Mouse (Mus musculus) kidney, adult 11 months (tissue): ENCODE measurements around the gene Dmrt1.

Experiments
- DNase-seq: peaks from one replicate; pipeline ENCODE4 v3.0.0; 2022

The Dmrt1 gene

DNA sequence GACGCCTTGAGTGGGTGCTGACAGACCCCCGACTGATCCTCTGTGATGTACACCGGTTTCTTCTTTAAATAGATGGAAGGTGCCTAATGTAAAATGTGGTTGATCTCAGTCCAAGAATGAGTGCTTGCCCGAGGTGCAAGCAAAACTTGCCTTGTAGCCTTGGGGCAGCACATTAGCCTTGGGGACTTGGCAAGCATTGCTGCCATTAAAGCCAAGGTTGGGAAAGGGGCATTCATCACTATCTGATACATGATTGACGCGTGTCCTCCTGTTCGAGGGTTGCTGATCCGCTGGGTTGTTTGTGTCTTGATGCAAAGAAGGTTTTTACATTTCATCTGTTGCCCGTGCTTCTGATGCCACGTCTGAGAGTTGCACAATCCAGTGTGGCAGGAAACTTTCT, 69.0 kb downstream of the Dmrt1 start:
- no peak for DNase-seq

DNA sequence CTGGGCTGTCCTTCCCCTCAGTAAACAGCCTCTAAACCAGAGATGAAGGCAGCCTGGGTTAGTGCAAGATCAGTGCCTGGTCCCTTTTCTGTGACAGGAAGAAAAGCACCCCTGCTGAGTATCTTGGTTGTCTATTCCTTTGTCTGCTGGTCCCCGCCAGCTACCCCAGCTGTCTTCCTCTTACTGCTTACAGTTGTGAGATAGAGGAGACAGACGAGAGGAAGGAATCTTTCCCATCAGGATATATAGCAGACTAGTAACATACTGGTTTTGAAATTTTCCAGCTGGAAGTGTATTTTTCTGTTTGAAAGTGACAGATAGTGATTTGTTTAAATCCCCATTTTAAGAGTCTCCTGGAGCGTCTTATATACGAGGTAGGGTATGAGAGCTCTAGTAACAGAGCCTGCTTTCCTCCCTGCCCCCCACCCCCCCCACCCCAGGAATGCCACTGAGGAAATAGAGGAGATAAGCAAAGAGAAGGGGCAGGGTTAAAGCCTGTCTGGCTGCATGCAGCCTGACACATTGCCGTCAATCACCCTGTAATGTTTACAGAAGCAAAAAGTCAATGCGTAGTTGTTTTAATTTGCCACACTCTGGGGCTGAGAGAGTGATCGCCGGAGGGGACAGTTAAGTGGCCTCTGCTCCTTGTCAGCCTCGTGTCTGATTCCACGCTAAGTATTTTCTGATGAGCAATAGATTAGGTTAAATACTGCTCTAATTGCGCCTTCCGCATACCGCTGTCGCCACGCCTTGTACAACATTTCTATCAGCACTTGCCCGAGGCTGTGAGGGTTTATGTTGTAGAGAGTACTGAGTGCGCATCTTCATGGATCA, 69.8 kb downstream of the Dmrt1 start:
- no peak for DNase-seq

DNA sequence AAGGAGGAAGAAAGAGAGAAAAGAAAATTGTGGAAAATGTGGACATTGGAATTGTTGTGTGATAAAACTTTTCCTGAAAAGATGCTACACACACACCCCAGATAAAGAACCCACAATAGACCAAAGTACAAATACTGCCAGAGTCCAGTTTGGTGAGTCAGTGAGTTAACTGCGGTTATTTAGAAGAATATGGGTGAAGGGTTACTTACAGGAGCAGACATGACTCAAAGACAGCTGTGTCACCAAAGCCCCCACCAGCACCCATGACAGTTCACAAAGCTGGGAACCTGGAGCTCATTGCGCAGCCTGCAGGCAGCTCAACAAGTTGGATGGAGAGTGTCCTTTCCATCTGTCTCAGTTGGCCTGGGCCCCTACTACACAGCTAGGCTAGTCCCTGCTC, 72.9 kb downstream of the Dmrt1 start:
- no peak for DNase-seq

DNA sequence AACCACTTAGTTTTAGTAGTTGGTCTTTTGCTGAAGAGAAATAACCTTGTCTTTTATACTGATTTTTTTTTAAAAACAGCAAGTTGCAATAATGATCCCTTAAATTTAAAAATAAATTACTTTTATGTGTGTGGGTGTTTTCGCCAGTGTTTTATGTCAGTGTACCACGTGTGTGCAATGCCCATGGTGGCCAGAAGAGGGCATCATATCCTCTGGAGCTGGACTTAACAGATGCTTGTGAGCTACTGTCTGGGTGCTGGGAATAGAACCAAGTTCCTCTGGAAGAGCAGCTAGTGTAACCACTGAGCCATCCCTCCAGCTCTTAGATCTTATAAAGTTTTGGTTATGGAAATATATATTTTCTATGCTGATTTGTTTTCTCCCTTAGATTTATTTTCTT, 74.0 kb downstream of the Dmrt1 start:
- DNase-seq, result no peak

DNA sequence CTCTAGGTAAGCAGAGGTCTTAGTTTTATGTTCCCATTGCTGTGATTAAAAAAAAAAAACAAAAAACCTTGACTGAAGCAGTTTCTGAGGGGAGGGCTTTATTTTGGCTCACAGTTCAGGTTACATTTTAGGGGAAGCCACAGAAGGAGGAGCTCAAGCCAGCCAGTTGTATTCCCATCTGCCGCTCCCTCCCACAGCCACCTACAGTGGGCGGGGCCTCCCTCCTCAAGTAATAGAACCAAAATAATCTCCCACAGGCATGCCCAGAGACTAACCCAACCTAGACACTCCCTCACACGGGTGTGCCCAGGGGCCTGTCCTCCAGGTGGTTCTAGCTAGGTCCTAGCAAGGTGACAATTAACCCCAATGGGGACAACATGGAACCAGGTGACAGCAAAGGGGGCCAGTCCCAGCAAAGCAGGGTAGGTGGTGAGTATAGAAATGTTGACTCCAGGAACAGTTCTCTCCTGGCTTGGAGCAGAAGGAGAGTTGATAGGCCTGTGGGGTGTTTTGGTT, 92.4 kb downstream of the Dmrt1 start:
- DNase-seq, result no peak

DNA sequence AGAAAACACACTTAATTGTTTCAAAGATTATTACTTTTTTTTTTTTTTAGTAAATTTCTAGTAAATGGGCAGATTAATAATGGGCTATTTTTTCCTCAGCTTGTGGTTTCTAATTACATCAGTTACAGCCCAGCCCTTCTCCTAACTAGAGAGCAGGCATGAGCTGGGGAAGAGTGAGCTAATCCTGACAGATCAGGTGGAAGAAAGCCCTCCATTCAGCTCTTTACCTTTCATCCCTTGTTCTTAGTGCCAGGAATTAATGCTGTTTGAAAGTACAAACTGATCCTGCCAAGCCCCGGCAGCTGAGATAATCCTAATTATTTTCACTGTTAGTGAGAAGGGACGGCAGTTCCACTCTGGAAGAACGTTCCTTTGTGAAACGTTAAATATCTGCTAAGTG, 93.2 kb downstream of the Dmrt1 start:
- DNase-seq, result no peak

DNA sequence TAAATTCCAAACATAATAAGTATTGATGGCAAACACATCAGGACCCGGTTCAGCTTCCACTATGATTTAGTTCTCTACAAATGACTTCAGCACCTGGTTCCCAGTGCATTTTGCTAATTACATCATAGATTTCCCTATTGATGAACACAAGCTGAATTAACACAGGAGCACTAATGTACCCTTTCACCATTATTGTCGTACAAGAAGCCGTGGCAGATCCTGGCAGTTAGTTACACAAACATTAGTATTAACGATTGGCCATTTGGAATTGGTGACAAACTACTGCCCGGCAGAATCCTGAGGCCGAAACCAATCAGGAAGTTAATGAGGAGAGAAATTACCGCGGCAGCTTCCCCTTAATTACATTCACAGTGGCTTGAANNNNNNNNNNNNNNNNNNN, 96.5 kb downstream of the Dmrt1 start:
- no peak for DNase-seq

DNA sequence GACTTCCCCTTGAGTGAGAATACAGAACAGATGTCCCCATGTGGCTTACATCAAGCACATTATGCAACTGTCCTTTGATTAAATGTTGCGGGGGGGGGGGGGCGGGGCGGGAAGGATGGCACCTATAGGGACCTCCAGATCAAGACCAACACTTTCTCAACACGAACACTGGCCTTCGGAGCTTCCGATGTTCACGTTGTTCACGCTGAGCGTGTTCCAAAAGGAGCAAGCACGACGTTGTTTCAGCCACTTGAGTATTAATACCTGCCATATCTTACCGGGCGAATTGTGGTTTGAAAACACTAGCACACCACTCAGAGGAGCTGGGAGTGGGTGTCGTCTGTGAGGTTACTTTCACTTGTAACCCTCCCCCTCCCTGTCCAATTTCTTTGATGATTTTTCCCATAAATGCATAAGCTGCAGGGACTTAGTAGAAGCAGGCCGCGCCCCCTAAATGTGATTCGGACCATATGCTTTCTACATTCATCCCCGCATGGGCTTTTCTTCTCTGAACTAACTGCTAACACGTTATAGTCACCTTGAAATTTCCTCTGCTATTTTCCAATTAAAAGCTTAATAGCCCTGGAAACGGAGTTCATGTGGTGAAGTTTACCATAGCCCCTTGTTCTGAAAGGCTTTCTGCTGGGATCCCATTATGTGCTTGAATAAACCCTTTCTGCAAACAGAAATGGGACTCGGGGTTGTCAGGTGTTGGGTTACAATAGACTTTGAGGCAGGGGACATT, 102.2 kb downstream of the Dmrt1 start:
- no peak for DNase-seq

DNA sequence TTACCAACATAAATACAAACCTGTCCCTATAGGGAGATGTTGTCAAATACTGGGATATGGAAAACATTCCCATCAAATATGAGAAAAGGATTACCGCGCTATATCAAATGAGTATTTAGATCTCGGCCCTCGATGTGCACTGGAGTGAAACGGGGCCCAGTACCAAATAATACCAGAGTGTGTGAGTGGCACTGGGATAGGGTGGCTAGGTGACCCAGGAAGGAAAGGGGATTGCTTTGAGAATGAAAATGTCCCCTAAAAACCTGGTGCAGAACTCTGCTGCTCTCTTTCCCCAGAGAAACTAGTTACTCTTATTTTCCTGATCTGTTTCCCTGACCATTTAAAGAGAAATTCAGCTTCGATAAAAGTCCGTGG, 102.8 kb downstream of the Dmrt1 start:
- DNase-seq, result no peak

DNA sequence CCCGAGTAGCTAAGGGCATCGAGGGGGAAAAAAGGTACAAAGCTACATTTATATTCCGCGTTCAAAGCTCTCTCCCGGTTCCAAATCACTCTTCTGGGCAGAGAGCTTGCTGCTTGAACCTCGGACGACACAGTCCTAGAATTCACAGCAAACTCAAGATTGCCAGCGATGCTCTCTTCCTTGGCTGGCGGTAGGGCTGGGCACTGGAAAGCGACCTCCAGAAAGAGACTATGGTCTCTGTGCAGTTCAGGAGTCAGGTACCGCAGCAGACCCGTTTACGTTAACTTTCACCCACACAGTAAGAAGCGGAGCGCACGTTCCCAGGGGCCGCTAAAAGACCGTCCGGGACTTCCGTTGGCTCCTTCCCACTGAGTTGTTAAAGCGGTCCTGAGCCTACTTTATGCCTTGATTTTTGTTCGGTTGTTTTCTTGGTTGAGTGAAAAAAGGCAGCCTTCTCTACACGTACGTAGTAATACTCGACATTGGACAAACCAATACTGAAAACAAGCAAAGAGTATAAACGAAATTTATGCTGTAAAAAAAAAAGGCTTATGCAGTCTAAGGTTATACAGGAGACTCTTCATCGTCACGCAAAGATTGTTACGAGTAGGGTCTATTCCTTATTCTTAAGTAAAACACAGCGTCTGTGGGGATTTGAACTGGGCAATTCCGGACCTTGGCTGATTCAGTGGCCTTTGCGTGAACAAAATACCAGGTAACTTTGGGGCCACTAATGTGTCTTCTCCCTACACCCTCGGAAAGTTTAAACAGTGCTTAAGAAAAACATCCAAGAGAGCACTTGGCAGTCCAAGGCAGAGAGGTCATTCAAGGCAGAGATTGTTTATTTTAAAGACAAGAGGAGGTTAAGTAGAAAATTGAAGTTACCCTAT, 103.8 kb downstream of the Dmrt1 start:
- DNase-seq, result no peak

DNA sequence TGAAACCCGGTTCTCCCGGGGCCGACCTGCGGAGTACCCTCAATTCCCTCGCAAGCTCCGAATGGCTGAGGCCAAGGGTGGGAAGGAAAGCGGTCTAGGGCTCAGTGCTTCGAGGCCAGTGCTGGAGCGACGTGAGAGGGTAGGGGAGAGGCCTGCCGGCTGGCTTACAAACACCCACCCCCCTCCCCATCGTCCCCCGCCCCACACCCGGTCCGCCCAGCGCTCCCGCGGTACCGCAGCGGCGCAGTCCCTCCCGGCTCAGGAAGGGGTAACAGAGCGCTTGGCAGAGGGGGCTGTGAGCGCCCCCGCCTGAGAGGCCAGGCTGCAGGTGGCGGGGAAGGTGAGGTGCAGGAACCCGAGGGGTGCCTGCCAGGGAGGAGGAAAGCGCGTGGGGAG, 104.6 kb downstream of the Dmrt1 start, which contains the start of gene Dmrt3:
TSS of gene Dmrt3 (plus strand) at position 287 of the 396 bp plus-strand sequence.
- no peak for DNase-seq

DNA sequence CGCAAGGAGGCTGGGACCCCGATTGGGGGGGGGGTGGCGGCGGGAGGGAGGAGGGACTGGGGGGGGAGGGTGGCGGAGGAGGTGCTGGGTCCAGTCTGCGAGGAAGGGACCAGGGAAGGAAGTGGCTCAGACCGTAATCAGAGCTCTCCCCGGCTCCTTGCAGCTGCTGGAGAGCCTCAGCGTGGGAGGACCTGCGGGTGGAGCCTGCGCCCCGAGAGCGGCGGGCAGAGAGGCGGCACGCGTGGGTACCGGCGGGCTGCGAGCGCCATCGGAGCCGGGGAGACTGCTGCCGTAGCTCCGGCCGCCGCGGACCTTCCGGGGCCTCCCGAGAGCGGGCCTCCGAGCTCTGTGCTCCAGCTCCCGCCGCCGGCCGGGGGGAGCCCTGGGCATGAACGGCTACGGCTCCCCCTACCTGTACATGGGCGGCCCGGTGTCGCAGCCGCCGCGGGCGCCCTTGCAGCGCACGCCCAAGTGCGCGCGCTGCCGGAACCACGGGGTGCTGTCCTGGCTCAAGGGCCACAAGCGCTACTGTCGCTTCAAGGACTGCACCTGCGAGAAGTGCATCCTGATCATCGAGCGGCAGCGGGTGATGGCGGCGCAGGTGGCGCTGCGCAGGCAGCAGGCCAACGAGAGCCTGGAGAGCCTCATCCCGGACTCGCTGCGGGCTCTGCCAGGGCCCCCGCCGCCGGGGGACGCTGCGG, 105.1 kb downstream of the Dmrt1 start:
- DNase-seq, result no peak

DNA sequence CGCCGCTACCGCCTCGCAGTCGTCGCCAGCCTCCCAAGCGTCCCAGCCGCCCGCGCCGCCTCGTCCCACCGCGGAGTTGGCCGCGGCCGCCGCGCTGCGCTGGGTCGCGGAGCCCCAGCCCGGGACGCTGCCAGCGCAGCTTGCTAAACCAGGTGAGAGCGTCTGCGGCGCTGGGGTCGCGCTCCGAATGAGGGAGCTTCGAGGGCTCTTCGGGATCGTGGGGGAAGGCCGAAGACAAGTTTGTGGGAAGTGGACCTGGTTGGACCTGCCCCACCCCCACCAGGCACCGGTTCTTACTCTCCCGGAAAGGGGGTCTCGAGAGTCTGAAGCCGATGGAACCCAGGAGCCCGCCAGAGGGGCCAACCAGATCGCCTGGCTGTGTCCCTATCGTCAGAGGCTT, 105.7 kb downstream of the Dmrt1 start:
- no peak for DNase-seq

DNA sequence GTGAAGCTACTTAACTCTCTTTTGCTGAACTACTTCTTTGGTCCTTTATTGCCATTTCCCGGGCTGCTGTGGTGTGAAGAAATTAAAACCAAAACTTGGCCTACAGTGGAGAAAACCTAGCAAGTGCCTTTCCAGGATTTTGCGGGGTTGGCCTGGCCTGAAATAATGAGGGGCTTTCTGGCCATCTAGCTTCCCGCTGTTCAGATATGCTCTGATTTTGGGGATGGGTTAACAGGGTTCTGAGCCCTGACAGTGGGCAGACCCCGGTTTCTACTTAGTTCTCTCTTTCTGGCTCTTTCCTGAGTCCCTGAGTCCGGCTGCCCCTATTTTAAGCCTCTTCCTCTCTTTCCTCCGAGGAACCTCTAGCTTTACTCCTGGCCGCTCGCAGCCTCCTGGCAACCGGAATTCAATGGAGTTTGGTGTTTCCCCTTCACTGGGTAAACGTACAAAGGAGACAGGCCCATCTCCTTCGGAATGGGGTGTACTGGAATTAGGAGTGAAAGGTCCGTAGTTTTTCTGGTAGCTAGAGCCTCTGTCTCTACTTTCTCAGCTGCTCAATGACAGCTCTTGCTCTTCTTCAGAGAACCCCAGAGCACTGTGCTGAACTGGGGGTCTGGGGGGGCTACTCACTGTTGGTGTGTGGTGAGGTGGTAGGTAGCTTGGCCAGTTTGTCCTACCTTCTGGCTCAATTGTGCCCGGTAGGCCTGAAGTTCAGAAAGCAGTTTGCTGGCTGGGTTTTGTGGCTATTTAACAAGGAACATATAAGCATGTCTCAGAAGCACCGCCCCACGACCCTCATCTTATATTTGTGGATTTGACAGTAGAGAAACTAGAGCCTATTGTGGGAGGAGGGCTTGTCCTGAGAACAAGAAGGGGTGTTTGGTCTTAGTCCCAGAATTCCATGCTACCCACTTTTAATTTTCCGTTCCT, 106.7 kb downstream of the Dmrt1 start:
- no peak for DNase-seq

DNA sequence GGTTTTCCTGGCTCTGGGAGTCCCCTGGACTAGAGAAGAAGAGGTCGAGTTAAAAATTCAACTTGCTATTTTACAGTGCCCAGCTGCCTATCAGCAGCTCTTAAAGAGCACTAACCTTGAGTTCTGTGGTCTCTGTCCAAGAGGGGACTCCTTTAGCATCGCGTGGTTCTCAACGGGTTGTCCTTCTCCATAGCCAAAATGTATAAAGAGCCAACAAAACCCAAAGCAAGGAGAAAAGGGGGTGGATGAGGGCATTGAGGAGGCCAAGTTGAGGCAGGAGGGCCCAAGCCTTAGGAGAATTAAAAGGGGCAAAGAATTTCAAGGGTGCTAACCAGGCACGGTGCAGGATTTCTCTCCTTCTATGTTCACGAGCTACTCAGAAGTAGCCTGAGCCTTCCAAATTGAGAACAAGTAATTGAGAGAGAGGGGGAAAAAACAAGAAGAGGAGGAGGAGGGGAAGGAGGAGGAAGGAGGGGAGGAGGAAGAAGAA, 107.4 kb downstream of the Dmrt1 start:
- DNase-seq, result no peak

DNA sequence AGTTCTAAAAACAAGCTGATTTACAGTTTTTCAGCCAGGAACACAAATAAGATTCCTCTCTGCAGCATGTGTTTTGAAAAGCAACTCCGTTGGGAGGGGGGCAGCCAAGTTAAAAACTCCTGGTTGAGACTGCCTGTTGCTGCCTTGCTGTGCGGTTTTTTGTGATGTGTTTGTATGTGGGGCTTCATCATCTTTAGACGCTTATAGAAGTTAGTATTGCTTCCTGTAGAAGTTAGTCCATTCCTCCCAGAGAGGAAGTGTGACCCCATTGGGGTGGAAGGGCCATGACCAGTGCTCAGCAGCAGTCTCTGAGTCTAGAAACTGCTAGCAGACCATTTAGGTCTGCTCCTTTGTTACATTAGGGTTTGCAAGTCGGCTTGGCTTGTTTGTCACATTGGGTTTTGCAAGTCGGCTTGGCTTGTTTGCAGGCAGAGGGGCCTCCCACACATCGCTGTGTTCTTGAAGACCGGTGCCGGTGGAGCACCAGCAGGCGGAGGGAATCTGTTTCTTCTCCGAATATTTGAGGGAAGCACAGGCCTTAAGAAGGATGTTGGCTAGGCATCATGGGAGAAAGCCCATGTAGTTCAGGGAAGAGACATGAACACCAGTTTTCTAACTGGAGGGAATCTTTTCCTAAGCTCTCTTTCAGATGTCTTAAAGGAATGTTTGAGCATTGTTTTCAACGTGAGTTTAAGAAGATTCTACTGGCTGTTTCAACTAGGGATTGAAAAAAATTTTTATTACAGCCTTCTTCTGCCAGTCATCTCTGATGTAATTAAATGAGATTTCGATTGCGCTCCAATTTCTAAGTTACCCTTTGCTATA, 108.3 kb downstream of the Dmrt1 start:
- DNase-seq, result no peak

DNA sequence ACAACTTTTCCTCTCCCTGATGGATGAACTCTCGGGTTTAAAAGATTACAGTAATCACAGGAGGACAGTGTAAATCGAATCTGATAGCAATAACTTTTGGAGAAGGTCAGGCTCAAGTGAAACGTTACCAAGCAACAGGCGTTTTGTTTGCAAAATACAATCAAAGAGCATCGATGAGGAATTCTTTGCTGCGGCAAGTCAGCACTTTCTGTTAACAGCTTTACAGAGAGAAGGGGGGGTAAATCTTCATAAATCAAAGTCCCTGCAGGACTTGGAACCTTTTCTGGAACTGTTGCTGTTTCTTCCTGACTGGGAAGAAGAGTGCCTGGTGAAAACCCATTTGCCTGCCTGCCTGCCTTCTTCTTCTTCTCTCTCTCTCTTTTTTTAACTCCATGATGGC, 110.5 kb downstream of the Dmrt1 start:
- DNase-seq, result no peak

DNA sequence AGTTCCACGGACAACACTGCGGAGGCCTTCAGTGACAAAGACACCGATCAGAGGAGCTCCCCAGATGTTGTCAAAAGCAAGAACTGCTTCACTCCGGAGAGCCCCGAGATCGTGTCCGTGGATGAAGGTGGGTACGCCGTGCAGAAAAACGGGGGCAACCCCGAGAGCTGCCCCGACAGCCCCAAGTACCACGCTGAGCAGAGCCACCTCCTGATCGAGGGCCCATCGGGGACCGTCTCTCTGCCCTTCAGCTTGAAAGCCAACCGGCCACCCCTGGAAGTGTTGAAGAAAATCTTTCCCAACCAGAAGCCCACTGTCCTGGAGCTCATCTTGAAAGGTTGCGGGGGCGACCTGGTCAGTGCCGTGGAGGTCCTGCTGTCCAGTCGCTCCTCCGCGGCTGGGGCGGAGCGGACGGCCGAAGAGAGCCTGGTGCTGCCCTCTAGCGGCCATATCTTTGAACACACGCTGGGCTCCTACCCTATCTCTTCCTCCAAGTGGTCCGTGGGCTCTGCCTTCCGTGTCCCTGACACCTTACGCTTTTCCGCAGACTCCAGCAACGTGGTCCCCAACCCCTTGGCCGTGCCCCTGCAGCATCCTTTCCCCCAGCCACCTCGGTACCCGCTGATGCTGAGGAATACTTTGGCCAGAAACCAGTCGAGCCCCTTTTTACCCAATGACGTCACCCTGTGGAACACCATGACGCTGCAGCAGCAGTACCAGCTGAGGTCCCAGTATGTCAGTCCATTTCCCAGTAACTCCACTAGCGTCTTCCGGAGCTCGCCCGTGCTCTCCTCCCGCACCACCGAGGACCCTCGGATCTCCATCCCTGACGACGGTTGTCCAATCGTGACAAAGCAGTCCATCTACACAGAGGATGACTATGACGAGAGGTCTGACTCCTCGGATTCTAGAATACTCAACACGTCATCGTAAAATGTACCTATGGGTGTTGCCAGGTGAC, 117.2 kb downstream of the Dmrt1 start:
- DNase-seq, result peak; percentile 38

DNA sequence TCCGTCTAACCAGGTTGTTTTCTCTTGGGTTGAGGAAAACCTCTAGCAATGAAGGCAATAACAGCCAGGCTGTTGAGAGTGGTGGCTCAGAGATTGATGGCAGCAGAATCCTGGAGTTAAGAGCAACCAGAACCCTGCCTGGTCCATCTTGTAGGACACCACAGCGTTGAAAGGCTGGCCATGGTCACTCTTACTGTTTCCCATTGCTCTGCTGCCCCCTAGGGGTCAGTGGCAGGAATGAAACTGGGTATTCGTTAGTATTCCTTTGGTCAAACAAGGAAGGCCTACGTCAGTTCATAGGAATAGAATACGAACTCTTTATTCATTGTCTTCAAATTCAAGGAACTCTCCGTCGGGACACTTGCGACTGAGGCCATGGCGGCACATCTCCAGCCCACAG, 123.1 kb downstream of the Dmrt1 start:
- peak; percentile 30 for DNase-seq
